Mouse (Mus musculus) erythroblast, embryonic 14.5 days (primary cell): ENCODE measurements around the gene Dyrk3.

ENCODE experiments used
- GATA1 ChIP-seq: IDR thresholded peaks from 2 replicates; pipeline ENCODE4 v1.6.1; 2012; ENCODE audit warnings: low read length, inconsistent platforms, mixed read lengths
- TAL1 ChIP-seq: IDR thresholded peaks from 3 replicates; pipeline ENCODE4 v1.6.1; 2012; ENCODE audit warnings: low read length, inconsistent platforms, mixed read lengths

- TF ChIP-seq GATA1 (no peak), TAL1 (no peak)
Measured at GRCm38 (mm10) chr1:131185821-131186506, 47.8 kb upstream of the Dyrk3 start.
